Mouse (Mus musculus) thymus, adult 18-20 months (tissue): ENCODE results near the gene Adam23.
"Not testable (repeated sequence)": the region's sequence is repeated elsewhere in the genome, so short reads cannot be mapped to it uniquely, and the experiment has no call there.

ENCODE experiments used
- DNase-seq, 2 experiments: peaks; one replicate each; pipeline ENCODE4 v3.0.0; 2022; ENCODE audit warnings: mixed read lengths in 2 of 2

Adam23 gene

DNA sequence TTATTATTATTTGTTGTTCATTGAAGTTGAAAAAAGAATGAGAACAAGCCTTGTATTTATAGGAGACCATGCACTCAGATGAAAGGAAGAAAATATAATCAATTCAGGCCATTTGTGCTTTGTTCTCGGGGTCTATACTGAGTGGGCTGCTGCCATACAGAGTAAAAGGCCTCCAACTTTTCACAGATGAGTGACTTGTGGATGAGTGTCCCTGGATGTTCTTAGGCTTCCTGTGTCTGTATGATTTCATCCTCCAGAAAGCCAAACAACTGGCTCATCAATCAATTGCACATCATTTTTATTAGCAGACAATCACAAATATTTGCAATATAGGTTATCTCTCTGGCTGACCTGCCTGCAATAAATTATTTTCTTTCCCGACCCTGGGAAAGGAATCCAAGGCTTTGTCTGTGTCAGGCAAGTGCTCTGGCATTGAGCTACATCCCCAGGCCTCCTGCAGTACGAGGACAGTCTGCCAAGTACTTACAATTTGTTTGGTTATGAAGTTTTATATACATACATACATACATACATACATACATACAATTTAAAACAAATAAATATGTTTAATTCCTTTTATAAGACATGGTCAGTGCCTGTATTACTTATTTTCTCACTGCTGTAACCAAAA, 158.3 kb downstream of the Adam23 start:
- no peak for DNase-seq

DNA sequence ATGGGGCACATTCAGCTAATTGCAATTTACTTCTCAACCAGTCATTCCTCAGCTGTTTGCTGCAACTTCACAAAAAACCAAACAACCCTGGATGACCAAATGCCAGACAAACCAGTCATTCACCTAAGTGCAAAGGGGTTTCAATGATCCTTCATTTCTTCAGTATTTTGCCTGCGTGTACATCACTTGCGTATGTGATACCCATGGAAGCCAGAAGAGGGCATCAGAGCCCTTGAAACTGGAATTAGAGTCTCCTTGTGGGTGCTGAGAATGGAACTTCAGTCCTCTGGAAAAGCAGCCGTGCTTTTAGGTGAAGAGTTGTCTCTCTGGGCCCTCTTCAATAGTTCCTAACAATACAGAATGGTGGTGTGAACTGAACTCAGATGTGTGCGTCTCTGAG, 163.9 kb downstream of the Adam23 start:
- DNase-seq: no peak

DNA sequence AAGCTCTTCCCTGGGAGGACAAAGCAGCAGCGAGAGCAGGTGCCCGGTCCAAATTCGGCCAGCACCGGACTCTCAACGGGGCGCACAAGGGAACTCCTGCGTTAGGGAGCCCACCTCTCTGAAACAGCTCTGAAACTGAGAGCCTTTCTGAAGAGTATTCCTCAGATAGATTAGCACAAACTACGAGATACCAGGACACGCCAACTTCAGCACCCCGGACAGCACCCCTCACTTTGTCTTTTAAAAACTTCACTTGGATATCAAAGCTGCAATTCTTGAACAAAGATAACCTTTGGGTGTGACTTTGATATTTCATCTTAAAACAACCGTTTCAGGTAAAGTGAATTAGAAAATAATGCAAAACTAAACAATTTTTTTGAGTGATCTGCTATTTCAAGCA, 168.9 kb downstream of the Adam23 start:
- no peak for DNase-seq

DNA sequence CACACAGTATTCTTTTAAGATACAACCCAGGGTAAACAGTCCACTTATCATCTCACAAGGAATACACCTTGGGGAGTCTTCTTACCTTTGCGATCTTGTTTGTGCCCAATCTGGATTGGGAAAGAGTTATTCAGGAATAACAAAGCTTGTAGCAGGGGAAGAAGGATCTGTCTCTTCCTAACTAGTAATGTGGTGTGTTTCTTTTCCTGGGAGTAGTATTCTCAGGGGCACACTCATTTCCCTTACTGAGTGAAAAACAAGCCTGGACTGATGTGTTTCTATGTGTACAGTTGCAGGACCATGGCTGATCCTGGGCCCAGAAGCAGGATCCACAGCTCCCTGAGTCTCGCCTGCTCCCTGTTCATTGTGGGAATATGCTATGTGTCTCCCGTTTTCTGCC, 170.0 kb downstream of the Adam23 start, which contains the start of gene Gm39653:
Gm39653 (plus strand) TSS at position 301 of the 400 bp plus-strand sequence.
- no peak for DNase-seq

DNA sequence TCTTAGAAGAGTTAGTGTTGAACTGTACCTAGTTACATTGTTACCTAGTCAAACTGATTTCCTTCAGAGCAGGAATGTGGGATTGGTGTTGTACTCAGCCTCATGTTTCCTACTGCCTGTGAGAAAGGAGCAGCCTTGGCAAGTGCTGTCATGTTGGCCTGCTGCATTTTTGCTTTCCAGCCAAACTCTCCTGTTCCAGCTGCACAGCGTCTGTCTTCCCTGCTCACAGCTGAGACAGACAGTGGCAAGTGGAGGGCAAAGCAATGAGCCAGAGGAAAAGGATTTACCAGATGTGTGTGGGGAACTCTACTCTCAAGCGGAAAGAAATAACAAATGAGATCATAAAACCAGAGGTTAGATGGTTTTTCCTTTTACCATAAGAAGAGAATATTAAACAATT, 182.5 kb downstream of the Adam23 start:
- no peak for DNase-seq

DNA sequence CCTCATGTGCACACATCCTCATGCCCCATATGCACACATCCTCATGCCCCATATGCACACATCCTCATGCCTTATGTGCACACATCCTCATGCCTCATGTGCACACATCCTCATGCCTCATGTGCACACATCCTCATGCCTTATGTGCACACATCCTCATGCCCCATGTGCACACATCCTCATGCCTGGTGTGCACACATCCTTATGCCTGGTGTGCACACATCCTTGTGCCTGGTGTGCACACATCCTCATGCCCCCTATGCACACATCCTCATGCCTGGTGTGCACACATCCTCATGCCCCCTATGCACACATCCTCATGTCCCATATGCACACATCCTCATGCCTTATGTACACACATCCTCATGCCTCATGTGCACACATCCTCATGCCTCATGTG, 184.7 kb downstream of the Adam23 start:
- not testable (repeated sequence) for DNase-seq

DNA sequence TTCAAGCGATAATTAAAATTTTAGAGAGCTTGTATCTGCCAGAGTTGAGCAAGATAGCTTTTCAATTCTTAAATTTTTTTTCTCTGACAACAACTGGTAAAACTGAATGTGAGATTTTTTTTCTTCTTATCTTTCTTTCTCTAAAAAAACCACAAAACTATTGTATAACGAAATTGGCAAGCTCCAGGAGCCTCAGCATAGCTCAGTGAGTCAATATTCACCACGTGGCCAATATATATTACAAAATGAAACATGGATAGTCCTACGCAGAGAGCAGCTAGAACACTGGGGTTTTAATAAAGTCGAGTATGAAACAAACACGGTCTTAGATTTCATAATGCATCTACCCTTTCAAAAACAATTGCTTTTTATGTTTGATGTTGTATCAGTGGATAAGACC, 194.2 kb downstream of the Adam23 start:
- no peak for DNase-seq
